ENCODE assay signal across 26 mouse cellular contexts in genomic region chr5:92206121-92206520, GRCm38 (mm10). TPM values are rescaled to one million over a fixed set of nuclear protein-coding genes. Genes with fewer than 3 reads are reported as not detected.
DNase-seq lines count a peak whose midpoint lies in the region; ATAC-seq and TF ChIP-seq lines count a peak whose summit lies in the region.
"Had no signal": no experiment of that assay in that cellular context is flagged by ENCODE, and none has a peak within 500 bp of the region (broad histone marks: within the 10 kb centered on the region; RNA-seq: fewer than 3 reads in every experiment).

No protein-coding gene starts in this region.

- H3K4me2 ChIP-seq in liver, embryonic 12.5 days, result no peak overlapping the region
- peak overlapping the region; percentile 37 for H3K4me2 ChIP-seq in myocyte (ENCODE audit: low read depth)
- H3K4me2 ChIP-seq: embryonic facial prominence, embryonic 12.5 days; forebrain, embryonic 15.5 days; heart, embryonic 13.5 days; hindbrain, embryonic 15.5 days had no signal

- no peak overlapping the region for H3K9ac ChIP-seq in liver, adult 2 months (ENCODE audit: low read depth, low read length)
- H3K9ac ChIP-seq in liver, embryonic 12.5 days, result no peak overlapping the region
- H3K9ac ChIP-seq: embryonic facial prominence, embryonic 12.5 days; forebrain, embryonic 15.5 days; heart, embryonic 13.5 days; hindbrain, embryonic 15.5 days had no signal

- H3K4me3 ChIP-seq in gastrocnemius, adult 2 months, result no peak overlapping the region
- H3K4me3 ChIP-seq in liver, adult 2 months (ENCODE audit: insufficient read depth, low read depth, low read length), result no peak overlapping the region
- no peak overlapping the region for H3K4me3 ChIP-seq in liver, embryonic 12.5 days
- no peak overlapping the region for H3K4me3 ChIP-seq in myocyte
- H3K4me3 ChIP-seq: embryonic facial prominence, embryonic 12.5 days; forebrain, embryonic 15.5 days; heart, embryonic 13.5 days; hindbrain, embryonic 15.5 days had no signal

- no peak for TF ChIP-seq CTCF in gastrocnemius, adult 2 months (IDR thresholded peaks at IDR 0.05)
- no peak for TF ChIP-seq CTCF in liver, adult 2 months (IDR thresholded peaks at IDR 0.05; ENCODE audit: low read depth, low read length)

- H3K36me3 ChIP-seq in liver, adult 2 months (ENCODE audit: control insufficient read depth, insufficient read depth, low read length), result peaks cover 14% of the 10 kb centered on the region
- peaks cover 38% of the 10 kb centered on the region for H3K36me3 ChIP-seq in liver, embryonic 12.5 days
- H3K36me3 ChIP-seq in myocyte (ENCODE audit: control insufficient read depth, insufficient read depth), result peaks cover 38% of the 10 kb centered on the region

- DNase-seq in gastrocnemius, adult 2 months, result no peak
- DNase-seq in gastrocnemius, adult 8-10 months (ENCODE audit: low spot score in 2 of 2), result no peak
- DNase-seq in kidney, adult 11 months, result peak; percentile 9
- no peak for DNase-seq in kidney, postnatal 10 days
- DNase-seq in liver, adult 2 months (ENCODE audit: extremely low read depth, low read depth, low spot score), result peak; percentile 57
- no peak for DNase-seq in cerebellum, adult 11-12 months
- DNase-seq: cerebellum, adult 8-10 months; cerebellum, postnatal 25 days; heart, postnatal 36 days had no signal

- no peak overlapping the region for H3ac ChIP-seq in myocyte (ENCODE audit: control insufficient read depth, insufficient read length)

- H3K27me3 ChIP-seq in liver, adult 2 months (ENCODE audit: control insufficient read depth, insufficient read depth, low read length), result no peaks in the 10 kb centered on the region
- H3K27me3 ChIP-seq in liver, embryonic 12.5 days (replicated peaks), result 0 out of 2 replicates have a peak, but pooled peaks cover 10% of the 10 kb centered on the region
- no peaks in the 10 kb centered on the region for H3K27me3 ChIP-seq in myocyte (ENCODE audit: control insufficient read depth, insufficient read depth, insufficient read length)
- H3K27me3 ChIP-seq: CH12.LX; embryonic facial prominence, embryonic 12.5 days; forebrain, embryonic 15.5 days; heart, embryonic 13.5 days; hindbrain, embryonic 15.5 days; Patski had no signal

- TF ChIP-seq POLR2A in liver, adult 2 months (IDR thresholded peaks at IDR 0.05; ENCODE audit: extremely low read depth, insufficient read depth, low read length), result no peak
- no peak for TF ChIP-seq POLR2A in myocyte (IDR thresholded peaks at IDR 0.05; ENCODE audit: insufficient read length, low read depth)

- intact Hi-C loops in gastrocnemius, adult 2 months (cut with DNase I), result no loop called here

- H3K27ac ChIP-seq in gastrocnemius, adult 2 months, result peak overlapping the region; percentile 73
- H3K27ac ChIP-seq in liver, adult 2 months (replicated peaks; ENCODE audit: insufficient read depth, low read depth, low read length), result peak overlapping the region; percentile 83
- H3K27ac ChIP-seq in liver, embryonic 12.5 days, result no peak overlapping the region
- H3K27ac ChIP-seq: embryonic facial prominence, embryonic 12.5 days; forebrain, embryonic 15.5 days; heart, embryonic 13.5 days; hindbrain, embryonic 15.5 days had no signal

- no peaks in the 10 kb centered on the region for H3K79me2 ChIP-seq in liver, adult 2 months (ENCODE audit: control insufficient read depth, insufficient read depth, low read length)
- H3K79me2 ChIP-seq in myocyte (ENCODE audit: control insufficient read depth, insufficient read depth), result no peaks in the 10 kb centered on the region

- no peaks in the 10 kb centered on the region for H3K9me3 ChIP-seq in liver, embryonic 12.5 days (replicated peaks)
- H3K9me3 ChIP-seq: embryonic facial prominence, embryonic 12.5 days; forebrain, embryonic 15.5 days; heart, embryonic 13.5 days; hindbrain, embryonic 15.5 days had no signal

- H3K4me1 ChIP-seq in liver, adult 2 months (ENCODE audit: control insufficient read depth, insufficient read depth, low read length), result peaks cover 27% of the 10 kb centered on the region
- H3K4me1 ChIP-seq in liver, embryonic 12.5 days, result peaks cover 21% of the 10 kb centered on the region
- H3K4me1 ChIP-seq: embryonic facial prominence, embryonic 12.5 days; forebrain, embryonic 15.5 days; hindbrain, embryonic 15.5 days had no signal

- no peak for ATAC-seq in liver, embryonic 12.5 days
- ATAC-seq: activated CD4-positive, CD25-positive, alpha-beta regulatory T cell, adult 4 months; forebrain, embryonic 15.5 days had no signal

- WGBS in liver, adult 2 months, result 41% methylated on average over 6 of the region's 6 CpGs
- 81% methylated on average over 6 of the region's 6 CpGs for WGBS in liver, embryonic 12.5 days (ENCODE audit: insufficient replicate concordance)

TF ChIP-seq in myocyte, 11 proteins besides CTCF, POLR2A, EP300 and RAD21:
- no peak for TF ChIP-seq USF1 (IDR thresholded peaks at IDR 0.05; ENCODE audit: low read depth)
- no peak for TF ChIP-seq E2F4 (IDR thresholded peaks at IDR 0.05; ENCODE audit: insufficient read depth)
- no peak for TF ChIP-seq MAX (IDR thresholded peaks at IDR 0.05; ENCODE audit: low read depth)
- TF ChIP-seq CEBPB (IDR thresholded peaks at IDR 0.05; ENCODE audit: insufficient read depth, poor library complexity, severe bottlenecking), result no peak
- TF ChIP-seq POLR2AphosphoS2 (IDR thresholded peaks at IDR 0.05; ENCODE audit: insufficient read length, low read depth), result no peak

RNA-seq across cellular contexts. Expression of gene U90926, which starts 9.1 kb away (rescaled TPM):
- total RNA-seq in gastrocnemius, adult 2 months (2021), result not detected
- total RNA-seq in gastrocnemius, adult 8-10 months (2022), result not detected
- total RNA-seq in liver, adult 2 months (2014; rRNA removed), result not detected in 2 replicates
- polyA plus RNA-seq in liver, adult 2 months (2012; rRNA removed), result not detected in 2 replicates
- not detected in 2 replicates for polyA plus RNA-seq in liver, embryonic 12.5 days (2016; fragmentation: Nextera tagmentation; extraction: Ambion mirVana)
- polyA plus RNA-seq in myocyte (2012; fragmentation: generic; extraction: Trizol), result not detected
- total RNA-seq: adrenal gland, adult 2 months; adrenal gland, postnatal 25 days; CH12.LX; gastrocnemius, postnatal 36 days; heart, adult 18-20 months; heart, postnatal 36 days had no signal
- polyA plus RNA-seq: activated CD4-positive, CD25-positive, alpha-beta regulatory T cell, adult 4 months; adrenal gland, adult 2 months; cortical plate, adult 2 months; embryonic facial prominence, embryonic 12.5 days; forebrain, embryonic 11.5 days; forebrain, embryonic 15.5 days; heart, embryonic 13.5 days; heart, postnatal 0 days; hindbrain, embryonic 11.5 days; hindbrain, embryonic 15.5 days had no signal

RNA-seq across cellular contexts. Expression of gene Ppef2, which starts 50.0 kb away (rescaled TPM):
- not detected for total RNA-seq in gastrocnemius, adult 2 months (2021)
- under 1 TPM in 1 of 4 experiments, not detected in 3; 0.19 TPM for total RNA-seq in gastrocnemius, adult 8-10 months (2022)
- 0.13 TPM in 1 of 2 replicates, not detected in the other for total RNA-seq in liver, adult 2 months (2014; rRNA removed)
- 0.27 TPM in 1 of 2 replicates, not detected in the other for polyA plus RNA-seq in liver, adult 2 months (2012; rRNA removed)
- polyA plus RNA-seq in liver, embryonic 12.5 days (2016; fragmentation: Nextera tagmentation; extraction: Ambion mirVana), result not detected in 2 replicates
- 0.18 TPM for polyA plus RNA-seq in myocyte (2012; fragmentation: generic; extraction: Trizol)
- total RNA-seq: gastrocnemius, postnatal 36 days; heart, adult 18-20 months; heart, postnatal 36 days had no signal
- polyA plus RNA-seq: forebrain, embryonic 11.5 days; heart, embryonic 13.5 days; heart, postnatal 0 days; hindbrain, embryonic 11.5 days had no signal

Comparison
In these comparisons a context has a peak if more than half of its experiments do, and no peak if none do; other contexts are left out.
1. DNase-seq: peak in kidney, adult 11 months (single experiment) and liver, adult 2 months (single experiment); none in gastrocnemius, adult 2 months (single experiment), gastrocnemius, adult 8-10 months (0 of 2), kidney, postnatal 10 days (single experiment) and cerebellum, adult 11-12 months (single experiment).